Mouse (Mus musculus): Measurements from ENCODE around the gene Alk. TPM values are rescaled to one million over a fixed set of nuclear protein-coding genes. Genes with fewer than 3 reads are reported as not detected.

Alk gene
- polyA plus RNA-seq (2017; shearing (Covaris generic)), result not detected

DNA sequence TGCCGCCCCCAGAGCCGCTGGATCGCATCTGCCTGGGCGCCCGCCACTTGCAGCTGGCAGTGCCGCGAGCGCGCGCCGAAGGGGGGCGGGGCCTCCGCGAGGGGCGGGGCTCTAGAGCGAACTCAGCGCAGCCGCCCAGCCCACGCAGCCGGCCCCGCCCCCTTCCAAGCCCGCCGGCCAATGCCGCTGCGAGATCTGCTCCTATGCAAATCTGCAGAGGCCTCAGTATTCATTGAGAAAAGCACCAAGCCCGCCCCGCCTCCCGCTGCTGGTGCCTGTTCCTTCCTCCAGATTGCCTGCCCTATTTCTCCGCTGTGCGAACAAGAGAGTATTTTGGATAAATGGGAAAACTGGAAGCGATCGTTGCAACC is at the start of gene Alk:
Gene Alk, minus strand, starts transcription at position 18 of the 371 bp plus-strand sequence.

Other genes starting within 250 kb of the Alk start
- 100 TPM for gene Ypel5, start 231.8 kb upstream of the Alk start, polyA plus RNA-seq (2017; shearing (Covaris generic))

Measured in CD4-positive, CD25-positive, alpha-beta regulatory T cell, adult 9 weeks (primary cell).